Mouse (Mus musculus): ENCODE measurements around the gene Ank3. TPM values are rescaled to one million over a fixed set of nuclear protein-coding genes. Genes with fewer than 3 reads are reported as not detected.
A peak's percentile ranks its signal among the peaks of the same experiment; 100 is the strongest.

Ank3 gene
- polyA plus RNA-seq, 1 experiment from 2014 or later, result 68.1 TPM

GRCm38 (mm10) chr10:69786220-69786993 is 387.8 kb downstream of the Ank3 start:
- H3K27ac ChIP-seq, result no peak overlapping the region
- no peak overlapping the region for H3K9ac ChIP-seq
- H3K4me3 ChIP-seq (replicated peaks), result no peak overlapping the region
- H3K4me2 ChIP-seq, result no peak overlapping the region
- H3K4me1 ChIP-seq, result peaks cover 11% of the 10 kb centered on the region
- no peaks in the 10 kb centered on the region for H3K36me3 ChIP-seq (replicated peaks)
- ATAC-seq (ENCODE audit: low FRiP score), result no peak
- H3K27me3 ChIP-seq, result no peaks in the 10 kb centered on the region
- H3K9me3 ChIP-seq, result no peaks in the 10 kb centered on the region
- 57% methylated on average over 13 of the region's 13 CpGs for WGBS

- Histone ChIP-seq H3K9ac (no peak overlapping the region), H3K9me3 (no peaks in the 10 kb centered on the region), H3K4me2 (peak overlapping the region; percentile 19; the same call in 1 of the 2 replicates), H3K4me1 (peaks cover 11% of the 10 kb centered on the region), H3K27ac (no peak overlapping the region), H3K27me3 (no peaks in the 10 kb centered on the region), H3K36me3 (replicated peaks) (no peaks in the 10 kb centered on the region), H3K4me3 (replicated peaks) (no peak overlapping the region)
- WGBS, result 34% methylated on average over 10 of the region's 10 CpGs
- no peak for ATAC-seq (ENCODE audit: low FRiP score)
Observed at GRCm38 (mm10) chr10:69787379-69787778, 388.8 kb downstream of the Ank3 start.

GRCm38 (mm10) chr10:69790606-69791005 is 392.0 kb downstream of the Ank3 start:
- Histone ChIP-seq H3K27ac (no peak overlapping the region), H3K27me3 (no peaks in the 10 kb centered on the region), H3K4me3 (replicated peaks) (no peak overlapping the region), H3K9me3 (no peaks in the 10 kb centered on the region), H3K4me1 (peaks cover 11% of the 10 kb centered on the region), H3K4me2 (no peak overlapping the region), H3K36me3 (replicated peaks) (no peaks in the 10 kb centered on the region), H3K9ac (no peak overlapping the region)
- WGBS, result 69% methylated on average over 4 of the region's 4 CpGs
- no peak for ATAC-seq (ENCODE audit: low FRiP score)

- no peaks in the 10 kb centered on the region for H3K9me3 ChIP-seq
- ATAC-seq (ENCODE audit: low FRiP score), result no peak
- 66% methylated on average over 7 of the region's 7 CpGs for WGBS
- H3K36me3 ChIP-seq (replicated peaks), result no peaks in the 10 kb centered on the region
- no peak overlapping the region for H3K4me3 ChIP-seq (replicated peaks)
- H3K4me2 ChIP-seq, result no peak overlapping the region
- H3K9ac ChIP-seq, result no peak overlapping the region
- H3K27me3 ChIP-seq, result no peaks in the 10 kb centered on the region
- no peak overlapping the region for H3K27ac ChIP-seq
- peaks cover 5% of the 10 kb centered on the region for H3K4me1 ChIP-seq
Observed at GRCm38 (mm10) chr10:69791951-69792350, 393.4 kb downstream of the Ank3 start.

- no peak for ATAC-seq (ENCODE audit: low FRiP score)
- Histone ChIP-seq H3K27ac (no peak overlapping the region), H3K4me2 (no peak overlapping the region), H3K36me3 (replicated peaks) (no peaks in the 10 kb centered on the region), H3K27me3 (no peaks in the 10 kb centered on the region), H3K4me1 (peaks cover 3% of the 10 kb centered on the region), H3K9ac (no peak overlapping the region), H3K4me3 (replicated peaks) (no peak overlapping the region), H3K9me3 (no peaks in the 10 kb centered on the region)
- 83% methylated on average over 9 of the region's 9 CpGs for WGBS
Observed at GRCm38 (mm10) chr10:69792400-69792799, 393.8 kb downstream of the Ank3 start.

- no peaks in the 10 kb centered on the region for H3K9me3 ChIP-seq
- H3K36me3 ChIP-seq (replicated peaks), result no peaks in the 10 kb centered on the region
- no peaks in the 10 kb centered on the region for H3K27me3 ChIP-seq
- H3K9ac ChIP-seq, result no peak overlapping the region
- no peak overlapping the region for H3K27ac ChIP-seq
- no peak overlapping the region for H3K4me2 ChIP-seq
- H3K4me1 ChIP-seq, result no peaks in the 10 kb centered on the region; the same call in 1 of the 2 replicates
- no peak overlapping the region for H3K4me3 ChIP-seq (replicated peaks)
- 35% methylated on average over 9 of the region's 9 CpGs for WGBS
- ATAC-seq (ENCODE audit: low FRiP score), result no peak
Observed at GRCm38 (mm10) chr10:69793079-69793478, 394.5 kb downstream of the Ank3 start.

- no peaks in the 10 kb centered on the region for H3K36me3 ChIP-seq (replicated peaks)
- H3K9ac ChIP-seq, result no peak overlapping the region
- no peak overlapping the region for H3K4me3 ChIP-seq (replicated peaks)
- 85% methylated on average over 3 of the region's 3 CpGs for WGBS
- H3K4me2 ChIP-seq, result no peak overlapping the region
- H3K4me1 ChIP-seq, result no peaks in the 10 kb centered on the region; the same call in 1 of the 2 replicates
- no peaks in the 10 kb centered on the region for H3K9me3 ChIP-seq
- no peak overlapping the region for H3K27ac ChIP-seq
- H3K27me3 ChIP-seq, result no peaks in the 10 kb centered on the region
- ATAC-seq (ENCODE audit: low FRiP score), result no peak
Observed at GRCm38 (mm10) chr10:69795656-69796055, 397.1 kb downstream of the Ank3 start.

GRCm38 (mm10) chr10:69796421-69796886 is 397.9 kb downstream of the Ank3 start:
- H3K4me1 ChIP-seq, result no peaks in the 10 kb centered on the region; the same call in 1 of the 2 replicates
- no peak for ATAC-seq (ENCODE audit: low FRiP score)
- H3K27ac ChIP-seq, result no peak overlapping the region
- no peaks in the 10 kb centered on the region for H3K9me3 ChIP-seq
- no peak overlapping the region for H3K4me2 ChIP-seq
- WGBS, result 74% methylated on average over 8 of the region's 8 CpGs
- H3K27me3 ChIP-seq, result no peaks in the 10 kb centered on the region
- H3K4me3 ChIP-seq (replicated peaks), result no peak overlapping the region
- no peak overlapping the region for H3K9ac ChIP-seq
- no peaks in the 10 kb centered on the region for H3K36me3 ChIP-seq (replicated peaks)

GRCm38 (mm10) chr10:69803135-69803756 is 404.7 kb downstream of the Ank3 start:
- H3K36me3 ChIP-seq (replicated peaks), result no peaks in the 10 kb centered on the region
- H3K4me3 ChIP-seq (replicated peaks), result no peak overlapping the region
- peak; percentile 74 for ATAC-seq (ENCODE audit: low FRiP score)
- H3K4me1 ChIP-seq, result peaks cover 9% of the 10 kb centered on the region; the same call in 1 of the 2 replicates
- WGBS, result 79% methylated on average over 14 of the region's 14 CpGs
- no peak overlapping the region for H3K27ac ChIP-seq
- H3K9me3 ChIP-seq, result no peaks in the 10 kb centered on the region
- no peaks in the 10 kb centered on the region for H3K27me3 ChIP-seq
- no peak overlapping the region for H3K4me2 ChIP-seq
- no peak overlapping the region for H3K9ac ChIP-seq

- Histone ChIP-seq H3K4me1 (peaks cover 9% of the 10 kb centered on the region; the same call in 1 of the 2 replicates), H3K4me3 (replicated peaks) (no peak overlapping the region), H3K27me3 (no peaks in the 10 kb centered on the region), H3K36me3 (replicated peaks) (0 out of 2 replicates have a peak, but pooled peaks cover 5% of the 10 kb centered on the region), H3K27ac (no peak overlapping the region), H3K9ac (no peak overlapping the region), H3K9me3 (no peaks in the 10 kb centered on the region), H3K4me2 (no peak overlapping the region)
- ATAC-seq (ENCODE audit: low FRiP score), result no peak
- WGBS, result 62% methylated on average over 6 of the region's 6 CpGs
Observed at GRCm38 (mm10) chr10:69804613-69805012, 406.0 kb downstream of the Ank3 start.

GRCm38 (mm10) chr10:69810785-69811184 is 412.2 kb downstream of the Ank3 start:
- ATAC-seq (ENCODE audit: low FRiP score), result no peak
- Histone ChIP-seq H3K9me3 (no peaks in the 10 kb centered on the region), H3K27me3 (no peaks in the 10 kb centered on the region), H3K9ac (no peak overlapping the region), H3K4me2 (no peak overlapping the region), H3K36me3 (replicated peaks) (0 out of 2 replicates have a peak, but pooled peaks cover 5% of the 10 kb centered on the region), H3K4me3 (replicated peaks) (no peak overlapping the region), H3K27ac (no peak overlapping the region), H3K4me1 (peaks cover 3% of the 10 kb centered on the region; the same call in 1 of the 2 replicates)
- WGBS, result 94% methylated on average over 7 of the region's 8 CpGs

- H3K4me1 ChIP-seq, result peaks cover 3% of the 10 kb centered on the region
- H3K36me3 ChIP-seq (replicated peaks), result 0 out of 2 replicates have a peak, but pooled peaks cover 2% of the 10 kb centered on the region
- no peak overlapping the region for H3K4me3 ChIP-seq (replicated peaks)
- no peak overlapping the region for H3K27ac ChIP-seq
- H3K9ac ChIP-seq, result no peak overlapping the region
- no peaks in the 10 kb centered on the region for H3K9me3 ChIP-seq
- WGBS, result 81% methylated on average over 6 of the region's 6 CpGs
- H3K4me2 ChIP-seq, result no peak overlapping the region
- no peaks in the 10 kb centered on the region for H3K27me3 ChIP-seq
- no peak for ATAC-seq (ENCODE audit: low FRiP score)
Observed at GRCm38 (mm10) chr10:69813823-69814522, 415.4 kb downstream of the Ank3 start.
